In the genomic region with DNA sequence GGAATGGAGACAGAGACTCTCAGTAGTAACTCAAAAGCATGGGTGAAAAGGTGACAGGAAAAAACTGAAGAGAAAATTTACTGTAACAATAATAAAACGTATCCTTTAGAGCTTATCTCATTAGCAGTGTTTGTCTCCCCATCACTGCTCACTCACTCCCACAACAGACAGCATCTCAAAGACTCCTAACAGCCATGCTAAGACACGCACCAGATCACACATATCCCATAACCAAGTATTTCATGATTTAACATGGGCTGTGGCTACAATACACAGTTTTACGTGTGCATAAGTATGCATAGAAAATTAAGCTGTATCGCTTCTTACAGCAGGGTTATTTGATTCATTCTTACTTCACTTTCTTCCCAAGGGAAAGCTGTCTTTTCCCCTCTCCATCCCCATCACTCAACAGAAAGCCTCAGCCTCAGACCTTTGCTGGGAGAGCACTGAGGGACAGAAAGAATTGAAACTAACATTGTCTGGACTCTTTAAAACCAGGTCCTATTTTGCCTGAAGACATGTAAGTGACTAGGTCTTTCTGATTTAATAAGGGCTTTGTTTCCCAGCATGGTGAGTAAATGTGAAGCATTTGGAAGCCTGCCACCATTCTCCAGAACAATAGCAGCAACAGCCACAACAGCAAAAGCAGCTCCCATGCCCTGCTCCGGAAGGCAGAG, we compare ENCODE assay signal across 8 mouse cellular contexts. TPM values are rescaled to one million over a fixed set of nuclear protein-coding genes. Genes with fewer than 3 reads are reported as not detected.
A peak's percentile ranks its signal among the peaks of the same experiment; 100 is the strongest.
DNase-seq lines count a peak whose midpoint lies in the region; ATAC-seq lines count a peak whose summit lies in the region.

No protein-coding gene starts in this region.

- 18% methylated on average over 5 of the region's 5 CpGs for WGBS in forebrain, embryonic 16.5 days
- 33% methylated on average over 5 of the region's 5 CpGs for WGBS in hindbrain, embryonic 12.5 days
- 17% methylated on average over 5 of the region's 5 CpGs for WGBS in midbrain, embryonic 14.5 days

- H3K4me2 ChIP-seq in forebrain, embryonic 16.5 days (ENCODE audit: low read length) = no peak overlapping the region; the same call in 1 of the 2 replicates
- no peak overlapping the region; the same call in 1 of the 2 replicates for H3K4me2 ChIP-seq in hindbrain, embryonic 12.5 days (replicated peaks)
- no peak overlapping the region for H3K4me2 ChIP-seq in midbrain, embryonic 14.5 days (ENCODE audit: low read length)

- no peaks in the 10 kb centered on the region for H3K36me3 ChIP-seq in forebrain, embryonic 16.5 days (ENCODE audit: control insufficient read depth, insufficient read depth)
- H3K36me3 ChIP-seq in hindbrain, embryonic 12.5 days = no peaks in the 10 kb centered on the region
- no peaks in the 10 kb centered on the region for H3K36me3 ChIP-seq in midbrain, embryonic 14.5 days (ENCODE audit: control insufficient read depth, insufficient read depth, low read length)

- H3K27me3 ChIP-seq in forebrain, embryonic 16.5 days (replicated peaks; ENCODE audit: control insufficient read depth, insufficient read depth, low read length) = no peaks in the 10 kb centered on the region
- H3K27me3 ChIP-seq in hindbrain, embryonic 12.5 days = no peaks in the 10 kb centered on the region
- no peaks in the 10 kb centered on the region for H3K27me3 ChIP-seq in midbrain, embryonic 14.5 days (ENCODE audit: control insufficient read depth, insufficient read depth, low read length)

- no peak overlapping the region for H3K4me3 ChIP-seq in forebrain, embryonic 16.5 days (replicated peaks; ENCODE audit: low read length)
- no peak overlapping the region for H3K4me3 ChIP-seq in hindbrain, embryonic 12.5 days
- H3K4me3 ChIP-seq in midbrain, embryonic 14.5 days (replicated peaks; ENCODE audit: low read depth, low read length) = no peak overlapping the region

- ATAC-seq in forebrain, embryonic 16.5 days = peak; percentile 75
- ATAC-seq in hindbrain, embryonic 12.5 days (ENCODE audit: low FRiP score) = peak; percentile 73
- ATAC-seq in midbrain, embryonic 14.5 days (ENCODE audit: low FRiP score, low TSS enrichment) = peak; percentile 55; the same call in 1 of the 2 replicates
- no peak for ATAC-seq in CD4-positive, CD25-positive, alpha-beta regulatory T cell, adult 4 months
- ATAC-seq in megakaryocyte progenitor cell, adult 5-6 weeks (replicated peaks; ENCODE audit: poor library complexity) = no peak

- no peaks in the 10 kb centered on the region for H3K9me3 ChIP-seq in forebrain, embryonic 16.5 days (ENCODE audit: control insufficient read depth, low read length)
- no peaks in the 10 kb centered on the region for H3K9me3 ChIP-seq in hindbrain, embryonic 12.5 days (replicated peaks)
- no peaks in the 10 kb centered on the region for H3K9me3 ChIP-seq in midbrain, embryonic 14.5 days (ENCODE audit: control insufficient read depth, low read length)

- DNase-seq in 3134 (ENCODE audit: extremely low read depth, insufficient read length, low spot score) = peak; percentile 13
- peak; percentile 34 for DNase-seq in adrenal gland, adult 8-10 months
- DNase-seq in layer of hippocampus, postnatal 36 days = peak; percentile 11 to 27
- DNase-seq in midbrain, embryonic 14.5 days = peak; percentile 75

- H3K27ac ChIP-seq in forebrain, embryonic 16.5 days (ENCODE audit: low read length) = peak overlapping the region; percentile 80
- H3K27ac ChIP-seq in hindbrain, embryonic 12.5 days = peak overlapping the region; percentile 79
- peak overlapping the region; percentile 71 for H3K27ac ChIP-seq in midbrain, embryonic 14.5 days (replicated peaks; ENCODE audit: low read depth, low read length)

- H3K9ac ChIP-seq in forebrain, embryonic 16.5 days (replicated peaks; ENCODE audit: low read depth, low read length) = peak overlapping the region; percentile 22; the same call in 1 of the 2 replicates
- H3K9ac ChIP-seq in hindbrain, embryonic 12.5 days = 0 out of 2 replicates have a peak overlapping the region, but pooled peaks have one; percentile 3
- no peak overlapping the region; the same call in 1 of the 2 replicates for H3K9ac ChIP-seq in midbrain, embryonic 14.5 days (replicated peaks; ENCODE audit: low read length)

- peaks cover 30% of the 10 kb centered on the region for H3K4me1 ChIP-seq in forebrain, embryonic 16.5 days (replicated peaks; ENCODE audit: control insufficient read depth, insufficient read depth, low read length)
- H3K4me1 ChIP-seq in hindbrain, embryonic 12.5 days = peaks cover 27% of the 10 kb centered on the region
- peaks cover 20% of the 10 kb centered on the region for H3K4me1 ChIP-seq in midbrain, embryonic 14.5 days (ENCODE audit: control insufficient read depth, insufficient read depth, low read length)

RNA-seq across cellular contexts. Expression of gene Fam126a, which starts 37.5 kb away (rescaled TPM):
- 100 to 1,000 TPM in 2 of 4 experiments, 10 to 100 TPM in 2; 71.3 to 124 (median 96.4) TPM for total RNA-seq in adrenal gland, adult 8-10 months (2022)
- polyA plus RNA-seq in forebrain, embryonic 16.5 days (2015; fragmentation: Nextera tagmentation; extraction: Ambion mirVana) = 49.9 and 60.2 TPM in 2 replicates
- 49.5 and 50.0 TPM in 2 replicates for polyA plus RNA-seq in hindbrain, embryonic 12.5 days (2016; fragmentation: Nextera tagmentation; extraction: Ambion mirVana)
- 10 to 100 TPM; 28.1 to 28.7 TPM for total RNA-seq in layer of hippocampus, postnatal 36 days (2021)
- polyA plus RNA-seq in midbrain, embryonic 14.5 days (2014; fragmentation: Nextera tagmentation; extraction: Ambion mirVana) = 23.9 and 49.0 TPM in 2 replicates
- 1 to 10 TPM; 8.7 TPM for polyA plus RNA-seq in CD4-positive, CD25-positive, alpha-beta regulatory T cell, adult 4 months (2017; shearing (Covaris generic))
- total RNA-seq in megakaryocyte progenitor cell, adult 5-6 weeks (2015) = 14.0 and 16.8 TPM in 2 replicates
- 12.3 and 19.0 TPM in 2 replicates for total RNA-seq in megakaryocyte progenitor cell, adult 5-6 weeks (2017)

Comparison
In these comparisons a context has a peak if more than half of its experiments do, and no peak if none do; other contexts are left out.
1. DNase-seq: peak in every context shown above with its lines; median percentile 75 in midbrain, embryonic 14.5 days; 34 in adrenal gland, adult 8-10 months; 19 in layer of hippocampus, postnatal 36 days; 13 in 3134.
2. ATAC-seq: peak in forebrain, embryonic 16.5 days (single experiment), hindbrain, embryonic 12.5 days (single experiment) and midbrain, embryonic 14.5 days (single experiment); none in CD4-positive, CD25-positive, alpha-beta regulatory T cell, adult 4 months (single experiment) and megakaryocyte progenitor cell, adult 5-6 weeks (single experiment).
3. Peak in every context shown above with its lines, with median percentiles within 50 percentile points of each other: H3K27ac ChIP-seq.